Mouse (Mus musculus) embryonic fibroblast, embryonic 13.5 days (primary cell): ENCODE measurements around the gene Luc7l3.

Source experiments
- CTCF ChIP-seq: IDR thresholded peaks from 2 replicates; pipeline ENCODE4 v1.5.1; 2011; ENCODE audit warnings: mild to moderate bottlenecking, control low read depth, low read length, moderate library complexity, borderline replicate concordance; ENCODE audit not compliant: insufficient read depth
- POLR2A ChIP-seq: IDR thresholded peaks from 2 replicates; pipeline ENCODE4 v1.6.1; 2011; ENCODE audit warnings: low read depth, mild to moderate bottlenecking, control low read depth, low read length, moderate library complexity

DNA sequence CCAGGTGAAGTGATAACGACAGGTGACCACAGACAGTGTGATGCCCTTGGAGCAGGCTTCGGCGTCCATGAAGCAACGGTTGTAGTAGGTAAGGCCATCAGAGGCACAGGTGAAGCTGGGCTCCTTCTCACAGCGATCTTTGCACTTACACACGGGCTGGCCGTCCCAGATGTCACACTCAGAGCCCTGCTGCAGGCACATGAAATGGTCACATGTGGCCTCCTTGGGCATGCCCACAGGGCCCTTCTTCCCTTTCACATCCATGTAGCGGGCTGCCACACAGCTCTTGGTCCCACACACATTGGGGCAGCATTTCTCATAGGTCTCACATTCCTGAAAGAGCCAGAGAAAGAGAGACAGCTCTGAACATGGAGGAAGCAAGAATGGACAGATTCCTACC is 83.0 kb downstream of the Luc7l3 start:
- TF ChIP-seq POLR2A = no peak
- TF ChIP-seq CTCF = no peak
